Mouse (Mus musculus): Measurements from ENCODE around the gene Syce2. TPM values are rescaled to one million over a fixed set of nuclear protein-coding genes. Genes with fewer than 3 reads are reported as not detected.

The Syce2 gene
- polyA plus RNA-seq, 1 experiment from 2014 or later = 60.7 TPM

GRCm38 (mm10) chr8:84935489-84935888 lies 63.6 kb downstream of the Syce2 start:
- H3K27ac ChIP-seq (ENCODE audit: low read length) = no peak overlapping the region
- no peak overlapping the region for H3K9ac ChIP-seq (replicated peaks; ENCODE audit: low read length)
- H3K9me3 ChIP-seq (ENCODE audit: low read length) = no peaks in the 10 kb centered on the region
- peaks cover 63% of the 10 kb centered on the region for H3K27me3 ChIP-seq (ENCODE audit: insufficient read depth, low read length)
- no peaks in the 10 kb centered on the region for H3K36me3 ChIP-seq (ENCODE audit: insufficient read depth, low read length)
- H3K4me3 ChIP-seq (ENCODE audit: low read length) = no peak overlapping the region
- ATAC-seq (ENCODE audit: low FRiP score, low TSS enrichment) = no peak
- WGBS = 5% methylated on average over 14 of the region's 14 CpGs
- peaks cover 17% of the 10 kb centered on the region for H3K4me1 ChIP-seq (ENCODE audit: insufficient read depth, low read length)
- no peak overlapping the region for H3K4me2 ChIP-seq (replicated peaks; ENCODE audit: low read depth, low read length)

GRCm38 (mm10) chr8:84936041-84936961 lies 64.4 kb downstream of the Syce2 start:
- peak overlapping the region; percentile 56 for H3K4me2 ChIP-seq (replicated peaks; ENCODE audit: low read depth, low read length)
- peaks cover 58% of the 10 kb centered on the region for H3K27me3 ChIP-seq (ENCODE audit: insufficient read depth, low read length)
- no peak for ATAC-seq (ENCODE audit: low FRiP score, low TSS enrichment)
- H3K27ac ChIP-seq (ENCODE audit: low read length) = no peak overlapping the region
- H3K4me3 ChIP-seq (ENCODE audit: low read length) = peak overlapping the region; percentile 39
- H3K9ac ChIP-seq (replicated peaks; ENCODE audit: low read length) = no peak overlapping the region
- H3K36me3 ChIP-seq (ENCODE audit: insufficient read depth, low read length) = no peaks in the 10 kb centered on the region
- H3K9me3 ChIP-seq (ENCODE audit: low read length) = no peaks in the 10 kb centered on the region
- H3K4me1 ChIP-seq (ENCODE audit: insufficient read depth, low read length) = peaks cover 17% of the 10 kb centered on the region
- 16% methylated on average over 23 of the region's 23 CpGs for WGBS

- peak; percentile 62; the same call in 1 of the 2 replicates for ATAC-seq (ENCODE audit: low FRiP score, low TSS enrichment)
- Histone ChIP-seq H3K4me1 (ENCODE audit: insufficient read depth, low read length) (peaks cover 17% of the 10 kb centered on the region), H3K4me2 (replicated peaks; ENCODE audit: low read depth, low read length) (peak within 1 kb of the TSS; percentile 56), H3K9ac (replicated peaks; ENCODE audit: low read length) (no peak within 1 kb of the TSS; the same call in 1 of the 2 replicates), H3K36me3 (ENCODE audit: insufficient read depth, low read length) (no peaks in the 10 kb centered on the region), H3K27me3 (ENCODE audit: insufficient read depth, low read length) (peaks cover 56% of the 10 kb centered on the region), H3K27ac (ENCODE audit: low read length) (no peak within 1 kb of the TSS), H3K4me3 (ENCODE audit: low read length) (peak within 1 kb of the TSS; percentile 39), H3K9me3 (ENCODE audit: low read length) (no peaks in the 10 kb centered on the region)
- under 1% methylated on average over 50 of the region's 50 CpGs for WGBS
Observed at GRCm38 (mm10) chr8:84936962-84937546, 65.1 kb downstream of the Syce2 start, which contains the start of gene Mast1. Gene Mast1 (minus strand): TSS chr8:84937359.

Small RNAs within 50 kb of the gene (microRNA-seq; reads per million reads assigned to microRNA genes)
- gene Gm24197 = not detected
- gene Mir7069 = 2.7 reads per million, percentile 12 among the genes with 10 or more reads in this experiment

Other genes starting within 250 kb of the Syce2 start
- 73.5 and 78.0 TPM in 2 replicates for gene Ier2, start 209.3 kb upstream of the Syce2 start, polyA plus RNA-seq (2015; fragmentation: Nextera tagmentation; extraction: Ambion mirVana)
- gene Trmt1, start 185.8 kb upstream of the Syce2 start, polyA plus RNA-seq (2015; fragmentation: Nextera tagmentation; extraction: Ambion mirVana) = 81.5 and 82.9 TPM in 2 replicates
- 22.5 and 26.7 TPM in 2 replicates for gene Nacc1, start 184.2 kb upstream of the Syce2 start, polyA plus RNA-seq (2015; fragmentation: Nextera tagmentation; extraction: Ambion mirVana)
- gene Lyl1, start 170.7 kb upstream of the Syce2 start, polyA plus RNA-seq (2015; fragmentation: Nextera tagmentation; extraction: Ambion mirVana) = 7.9 and 8.1 TPM in 2 replicates
- 2.3 and 2.8 TPM in 2 replicates for gene G430095P16Rik, start 149.1 kb upstream of the Syce2 start, polyA plus RNA-seq (2015; fragmentation: Nextera tagmentation; extraction: Ambion mirVana)
- 14.8 and 15.9 TPM in 2 replicates for gene Nfix, start 71.8 kb upstream of the Syce2 start, polyA plus RNA-seq (2015; fragmentation: Nextera tagmentation; extraction: Ambion mirVana)
- gene Dand5, start 49.3 kb upstream of the Syce2 start, polyA plus RNA-seq (2015; fragmentation: Nextera tagmentation; extraction: Ambion mirVana) = 6.6 and 9.0 TPM in 2 replicates
- 49.7 and 51.6 TPM in 2 replicates for gene Gadd45gip1, start 40.6 kb upstream of the Syce2 start, polyA plus RNA-seq (2015; fragmentation: Nextera tagmentation; extraction: Ambion mirVana)
- 109 and 114 TPM in 2 replicates for gene Rad23a, start 31.4 kb upstream of the Syce2 start, polyA plus RNA-seq (2015; fragmentation: Nextera tagmentation; extraction: Ambion mirVana)
- 1,143 and 1,180 TPM in 2 replicates for gene Calr, start 25.2 kb upstream of the Syce2 start, polyA plus RNA-seq (2015; fragmentation: Nextera tagmentation; extraction: Ambion mirVana)
- gene Farsa, start 15.1 kb upstream of the Syce2 start, polyA plus RNA-seq (2015; fragmentation: Nextera tagmentation; extraction: Ambion mirVana) = 110 and 120 TPM in 2 replicates
- gene Gcdh, start 21.8 kb downstream of the Syce2 start, polyA plus RNA-seq (2015; fragmentation: Nextera tagmentation; extraction: Ambion mirVana) = 61.2 and 70.4 TPM in 2 replicates
- gene Klf1, start 29.8 kb downstream of the Syce2 start, polyA plus RNA-seq (2015; fragmentation: Nextera tagmentation; extraction: Ambion mirVana) = 2.4 and 2.8 TPM in 2 replicates
- gene Dnase2a, start 36.4 kb downstream of the Syce2 start, polyA plus RNA-seq (2015; fragmentation: Nextera tagmentation; extraction: Ambion mirVana) = 10.2 and 10.6 TPM in 2 replicates
- 0.34 and 0.54 TPM in 2 replicates for gene Mast1, start 65.2 kb downstream of the Syce2 start, polyA plus RNA-seq (2015; fragmentation: Nextera tagmentation; extraction: Ambion mirVana)
- 0.19 and 0.30 TPM in 2 replicates for gene Rtbdn, start 74.9 kb downstream of the Syce2 start, polyA plus RNA-seq (2015; fragmentation: Nextera tagmentation; extraction: Ambion mirVana)
- not detected in 2 replicates for gene Gm49661, start 97.3 kb downstream of the Syce2 start, polyA plus RNA-seq (2015; fragmentation: Nextera tagmentation; extraction: Ambion mirVana)
- 810 and 819 TPM in 2 replicates for gene Prdx2, start 97.5 kb downstream of the Syce2 start, polyA plus RNA-seq (2015; fragmentation: Nextera tagmentation; extraction: Ambion mirVana)
- gene Rnaseh2a, start 97.7 kb downstream of the Syce2 start, polyA plus RNA-seq (2015; fragmentation: Nextera tagmentation; extraction: Ambion mirVana) = 137 and 138 TPM in 2 replicates
- 8.3 and 11.7 TPM in 2 replicates for gene Junb, start 106.6 kb downstream of the Syce2 start, polyA plus RNA-seq (2015; fragmentation: Nextera tagmentation; extraction: Ambion mirVana)
- gene Hook2, start 118.5 kb downstream of the Syce2 start, polyA plus RNA-seq (2015; fragmentation: Nextera tagmentation; extraction: Ambion mirVana) = 34.8 and 35.2 TPM in 2 replicates
- not detected in 2 replicates for gene Best2, start 142.4 kb downstream of the Syce2 start, polyA plus RNA-seq (2015; fragmentation: Nextera tagmentation; extraction: Ambion mirVana)
- gene Asna1, start 153.2 kb downstream of the Syce2 start, polyA plus RNA-seq (2015; fragmentation: Nextera tagmentation; extraction: Ambion mirVana) = 150 and 154 TPM in 2 replicates
- 93.3 and 104 TPM in 2 replicates for gene Trir, start 154.7 kb downstream of the Syce2 start, polyA plus RNA-seq (2015; fragmentation: Nextera tagmentation; extraction: Ambion mirVana)
- 27.5 and 28.4 TPM in 2 replicates for gene Tnpo2, start 164.8 kb downstream of the Syce2 start, polyA plus RNA-seq (2015; fragmentation: Nextera tagmentation; extraction: Ambion mirVana)
- gene Fbxw9, start 187.9 kb downstream of the Syce2 start, polyA plus RNA-seq (2015; fragmentation: Nextera tagmentation; extraction: Ambion mirVana) = 34.6 and 37.3 TPM in 2 replicates
- gene Gm5741, start 195.9 kb downstream of the Syce2 start, polyA plus RNA-seq (2015; fragmentation: Nextera tagmentation; extraction: Ambion mirVana) = 0.62 and 0.92 TPM in 2 replicates
- 60.6 and 70.5 TPM in 2 replicates for gene Dhps, start 199.6 kb downstream of the Syce2 start, polyA plus RNA-seq (2015; fragmentation: Nextera tagmentation; extraction: Ambion mirVana)
- 141 TPM in 2 replicates for gene Wdr83os, start 208.6 kb downstream of the Syce2 start, polyA plus RNA-seq (2015; fragmentation: Nextera tagmentation; extraction: Ambion mirVana)
- gene Wdr83, start 209.2 kb downstream of the Syce2 start, polyA plus RNA-seq (2015; fragmentation: Nextera tagmentation; extraction: Ambion mirVana) = 53.0 and 54.8 TPM in 2 replicates
- gene Man2b1, start 211.2 kb downstream of the Syce2 start, polyA plus RNA-seq (2015; fragmentation: Nextera tagmentation; extraction: Ambion mirVana) = 46.9 and 53.6 TPM in 2 replicates